Mouse (Mus musculus) NIH3T3 (cell line): ENCODE data around the gene Dysf.
A peak's percentile ranks its signal among the peaks of the same experiment; 100 is the strongest.

ENCODE experiments used
- DNase-seq: peaks from one replicate; pipeline ENCODE4 v3.0.0-alpha.2; 2012; ENCODE audit warnings: low read depth

Dysf gene

GRCm38 (mm10) chr6:84111106-84111505 is 102.7 kb downstream of the Dysf start:
- peak; percentile 17 for DNase-seq

GRCm38 (mm10) chr6:84119731-84120530 is 111.5 kb downstream of the Dysf start:
- no peak for DNase-seq

DNA sequence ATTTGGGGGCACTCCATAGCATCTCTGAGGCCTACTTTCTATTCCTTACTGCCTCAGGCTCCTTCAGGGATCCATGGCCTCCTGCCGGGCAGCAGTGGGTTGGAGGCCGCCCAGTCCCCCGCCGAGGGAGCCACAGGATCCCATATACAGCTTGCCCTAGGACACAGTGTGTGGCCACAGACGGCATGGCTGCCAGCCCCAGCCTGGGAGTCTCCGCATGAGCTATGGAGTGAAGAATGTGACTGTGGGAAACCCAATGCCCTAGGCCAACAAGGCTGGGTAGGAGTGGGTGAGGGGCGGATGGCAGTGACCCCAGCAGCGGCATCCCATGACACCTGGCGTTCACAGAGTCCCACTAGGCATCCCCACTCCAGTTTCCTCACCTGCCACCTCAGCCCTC is 116.2 kb downstream of the Dysf start:
- no peak for DNase-seq

- DNase-seq, result no peak
Measured at GRCm38 (mm10) chr6:84125101-84125500, 116.7 kb downstream of the Dysf start.

DNA sequence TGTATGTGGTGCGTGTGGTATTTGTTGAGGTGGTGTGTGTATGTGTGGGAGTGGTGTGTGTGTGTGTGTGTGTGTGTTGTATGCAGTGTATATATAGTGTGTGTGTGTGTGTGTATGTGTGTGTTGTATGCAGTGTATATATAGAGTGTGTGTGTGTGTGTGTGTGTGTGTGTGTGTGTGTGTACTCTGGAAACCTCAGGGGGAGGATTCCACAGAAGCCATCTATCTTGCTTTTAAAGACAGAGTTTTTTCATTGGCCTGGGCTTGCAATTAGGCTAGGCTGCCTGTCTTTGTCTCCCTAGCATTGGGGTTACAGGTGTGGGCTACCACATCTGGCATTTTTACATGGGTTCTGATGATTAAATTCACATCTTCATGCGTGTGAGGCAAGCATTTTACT is 119.8 kb downstream of the Dysf start:
- DNase-seq, result no peak

DNA sequence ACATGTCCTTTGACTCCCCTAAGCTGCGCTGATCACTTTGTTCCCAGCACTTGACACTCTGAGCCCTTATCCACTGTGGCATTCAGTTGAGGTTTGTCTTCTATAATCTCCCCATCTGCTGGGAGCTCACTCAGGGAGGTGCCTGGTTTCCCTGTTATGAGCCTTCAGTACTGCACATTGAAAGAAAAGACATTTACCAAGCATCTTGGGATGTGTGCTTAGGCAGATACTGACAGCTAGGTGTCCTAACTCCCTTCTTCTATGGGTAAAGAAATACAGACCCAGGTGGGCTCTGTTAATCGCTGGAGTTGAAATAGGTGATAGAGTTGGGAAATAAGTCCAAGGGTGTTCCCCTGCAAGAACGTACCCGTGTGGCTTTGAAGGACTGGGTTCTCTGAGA is 122.5 kb downstream of the Dysf start:
- no peak for DNase-seq

DNA sequence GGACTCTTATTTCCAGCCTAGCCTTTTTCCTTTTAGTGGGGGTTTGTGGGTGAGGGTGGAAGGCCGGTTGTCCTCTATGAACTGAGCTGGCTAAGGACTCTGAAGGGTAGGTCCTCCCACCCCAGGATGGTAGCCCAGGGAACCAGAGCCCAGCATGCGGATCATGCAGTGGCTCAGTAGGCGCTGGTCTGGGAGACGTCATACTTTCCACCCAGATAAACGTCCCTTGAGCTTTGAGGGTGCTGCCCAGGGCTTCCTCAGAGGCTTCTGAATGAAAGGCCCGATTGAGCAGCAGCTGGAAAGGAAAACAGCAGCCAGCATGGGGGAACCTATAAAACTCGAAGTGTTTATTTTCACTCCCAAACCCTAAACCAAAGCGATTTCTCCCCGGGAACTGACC is 123.1 kb downstream of the Dysf start:
- no peak for DNase-seq

GRCm38 (mm10) chr6:84133053-84133452 is 124.7 kb downstream of the Dysf start:
- no peak for DNase-seq

DNA sequence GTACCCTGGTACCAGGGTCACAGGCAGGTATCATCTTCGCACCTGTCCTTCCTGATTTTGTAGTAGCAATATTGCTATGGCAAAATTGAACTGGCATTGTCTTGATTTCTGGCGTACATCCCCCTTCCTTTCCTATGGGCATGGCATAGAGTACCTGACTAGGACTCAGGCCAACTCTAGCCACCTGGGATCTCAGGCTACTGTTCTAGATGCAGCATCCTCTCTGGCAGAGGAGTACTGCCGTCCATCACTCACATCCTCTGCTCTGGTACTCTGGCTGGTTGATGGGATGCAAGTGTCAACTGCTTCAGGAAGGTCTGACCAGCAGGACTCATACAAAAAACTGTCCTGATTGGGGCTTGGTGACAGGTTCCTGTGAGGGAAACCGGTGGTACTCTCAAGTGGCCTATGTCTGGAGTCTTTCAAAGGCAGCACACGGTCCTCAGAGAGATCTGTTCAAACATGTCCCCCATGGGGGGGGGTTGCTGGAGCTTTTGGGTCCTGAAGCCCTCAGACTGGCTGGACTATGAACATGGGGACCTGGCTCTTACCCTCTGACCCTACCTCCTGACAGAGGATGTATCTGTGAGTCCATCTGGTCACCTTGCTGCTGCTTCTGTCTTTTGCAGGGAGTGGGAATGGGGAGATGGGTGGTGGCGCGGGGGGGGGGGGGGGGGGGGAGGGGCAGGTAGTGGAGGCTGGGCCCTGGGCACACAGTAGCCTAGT is 125.8 kb downstream of the Dysf start:
- no peak for DNase-seq

- no peak for DNase-seq
Measured at GRCm38 (mm10) chr6:84134722-84135394, 126.5 kb downstream of the Dysf start.

DNA sequence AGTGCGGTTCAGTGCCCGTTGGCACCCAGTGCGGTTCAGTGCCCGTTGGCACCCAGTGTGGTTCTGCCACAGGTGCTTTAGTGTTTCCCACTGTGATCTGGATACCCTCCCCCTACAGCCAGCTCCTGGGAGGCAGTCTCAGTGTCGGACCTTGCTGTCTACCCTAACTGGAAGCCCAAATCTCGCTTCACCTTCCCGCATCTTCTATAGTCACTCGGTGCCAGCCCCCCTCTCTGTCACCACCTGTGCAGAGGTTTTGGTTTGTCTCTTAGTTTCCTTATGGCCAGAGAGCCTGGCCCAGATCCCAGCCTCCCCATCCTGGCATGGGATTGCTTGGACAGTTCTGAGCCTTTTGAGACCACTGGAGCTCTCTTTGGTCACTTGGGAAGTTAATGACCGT is 127.3 kb downstream of the Dysf start:
- DNase-seq, result no peak

GRCm38 (mm10) chr6:84136345-84136744 is 128.0 kb downstream of the Dysf start:
- no peak for DNase-seq

- DNase-seq, result no peak
Measured at GRCm38 (mm10) chr6:84139932-84140331, 131.5 kb downstream of the Dysf start.

DNA sequence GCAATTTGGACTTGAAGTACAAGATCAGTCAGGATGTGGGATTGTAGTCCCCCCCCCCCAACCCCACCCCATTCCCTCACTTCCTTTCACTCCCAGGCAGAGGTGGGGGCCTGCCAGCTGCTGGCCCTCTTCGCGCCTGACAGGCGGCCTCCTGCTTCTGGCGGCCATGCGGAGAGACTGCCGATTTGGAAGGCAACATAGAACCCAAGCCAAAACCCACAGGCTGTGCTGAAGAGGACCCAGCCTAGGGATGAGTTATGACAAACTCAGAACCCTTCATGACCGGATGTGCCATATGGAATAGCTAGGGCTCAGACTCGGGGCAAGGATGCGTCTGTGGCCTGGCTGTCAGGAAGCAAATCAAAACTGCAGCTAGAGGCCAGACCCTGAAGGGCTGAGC is 134.1 kb downstream of the Dysf start:
- no peak for DNase-seq

DNA sequence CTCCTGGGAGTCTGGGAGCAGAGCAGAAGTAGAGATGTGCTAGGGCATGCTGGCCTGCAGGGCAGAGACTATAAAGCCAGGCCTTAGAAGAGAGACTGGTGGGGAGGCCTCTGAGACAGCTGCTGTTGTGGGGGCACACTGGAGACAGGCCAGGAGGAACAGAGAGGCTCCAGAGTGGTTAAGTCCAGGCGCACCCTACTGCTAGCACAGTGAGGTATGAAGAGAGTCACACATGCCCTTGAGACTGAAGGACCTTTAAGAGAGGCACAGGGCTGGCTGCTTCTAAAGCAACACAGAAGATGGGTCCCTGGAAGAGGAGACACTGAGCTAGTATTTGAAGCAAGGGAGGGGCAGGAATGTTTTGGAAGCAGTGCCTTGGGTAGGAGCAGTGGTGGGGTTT is 134.9 kb downstream of the Dysf start:
- no peak for DNase-seq

- DNase-seq, result no peak
Measured at GRCm38 (mm10) chr6:84144393-84144792, 136.0 kb downstream of the Dysf start.

GRCm38 (mm10) chr6:84147206-84148004 is 139.0 kb downstream of the Dysf start:
- no peak for DNase-seq

- peak; percentile 82 for DNase-seq
Measured at GRCm38 (mm10) chr6:84148470-84148869, 140.1 kb downstream of the Dysf start.

- no peak for DNase-seq
Measured at GRCm38 (mm10) chr6:84154508-84154907, 146.1 kb downstream of the Dysf start.

DNA sequence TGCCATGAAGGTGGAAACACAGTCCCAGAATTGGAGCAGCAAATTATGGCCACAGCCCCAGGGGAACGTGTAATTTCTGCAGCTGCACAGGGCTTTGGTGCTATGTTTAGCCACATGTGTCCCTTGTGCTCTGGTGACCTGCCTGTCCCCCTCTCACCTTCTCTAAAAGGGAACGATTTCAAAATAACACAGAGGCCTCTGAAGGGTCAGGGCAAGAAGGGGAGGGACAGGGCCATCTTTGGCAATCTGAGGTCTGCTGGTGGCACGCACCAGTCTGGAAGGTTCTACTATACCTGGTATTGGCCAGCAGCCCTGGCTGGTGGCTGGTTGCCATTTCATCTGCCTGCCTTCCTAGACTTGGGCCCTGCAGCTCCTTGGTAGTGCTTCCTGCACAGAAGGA is 147.4 kb downstream of the Dysf start:
- DNase-seq, result no peak

DNA sequence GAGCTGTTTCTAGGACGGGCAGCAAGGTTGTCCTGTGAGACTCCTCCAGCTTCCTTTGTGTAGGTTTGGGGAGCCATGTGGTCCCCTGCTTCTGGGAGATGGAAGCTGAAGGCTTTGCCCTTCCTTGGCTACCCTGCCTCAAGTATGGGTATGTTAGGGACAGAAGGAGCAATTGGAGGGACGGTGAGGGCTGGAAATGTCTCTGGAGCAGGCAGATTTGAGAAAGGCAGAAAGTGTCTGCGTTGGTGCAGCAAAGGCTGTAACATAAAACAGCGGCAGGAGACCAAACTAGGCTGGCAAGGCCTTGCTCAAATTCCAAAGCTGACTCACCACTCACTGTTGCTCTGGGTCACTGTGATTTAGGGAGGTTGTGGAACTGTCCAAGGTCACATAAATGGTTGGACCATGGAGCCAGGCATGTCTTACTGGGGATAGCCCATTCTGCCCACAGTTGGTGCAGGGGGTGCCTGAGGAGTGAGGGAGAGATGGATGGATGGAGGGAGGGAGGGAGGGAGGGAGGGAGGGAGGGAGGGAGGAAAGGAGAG is 148.2 kb downstream of the Dysf start:
- DNase-seq, result peak; percentile 82

DNA sequence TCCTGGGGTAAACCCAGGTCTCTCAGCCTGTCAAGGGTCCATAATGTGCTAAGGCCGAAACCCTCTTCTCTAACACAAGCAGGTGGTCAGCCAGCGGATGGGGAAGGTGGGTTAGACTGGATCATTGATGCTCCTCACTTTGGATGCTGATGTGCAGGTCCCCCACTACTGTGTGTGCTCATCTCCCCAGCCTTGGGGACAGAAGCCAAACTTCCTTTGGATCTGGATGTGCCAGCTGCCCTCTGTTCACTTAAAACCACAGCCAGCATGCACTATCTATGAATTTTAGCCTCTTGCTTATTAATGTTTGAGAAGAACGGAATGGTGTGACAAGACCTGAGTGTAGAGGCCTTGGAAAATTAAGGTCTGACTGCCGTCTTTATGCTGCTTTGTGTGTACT is 150.7 kb downstream of the Dysf start:
- DNase-seq, result no peak
